Mouse (Mus musculus): ENCODE measurements around the gene Spata5.
"Not testable (repeated sequence)": the region's sequence is repeated elsewhere in the genome, so short reads cannot be mapped to it uniquely, and the experiment has no call there.

Spata5 gene

GRCm38 (mm10) chr3:37515485-37515884 lies 95.8 kb downstream of the Spata5 start:
- DNase-seq: peak; percentile 15 to 45

- no peak for DNase-seq
These were observed 96.7 kb downstream of the Spata5 start for GRCm38 (mm10) chr3:37516379-37516778.

GRCm38 (mm10) chr3:37518611-37519010 lies 98.9 kb downstream of the Spata5 start:
- no peak for DNase-seq

GRCm38 (mm10) chr3:37520334-37521023 lies 100.8 kb downstream of the Spata5 start:
- DNase-seq: no peak

GRCm38 (mm10) chr3:37532079-37532478 lies 112.4 kb downstream of the Spata5 start:
- no peak for DNase-seq

GRCm38 (mm10) chr3:37540701-37541100 lies 121.0 kb downstream of the Spata5 start:
- DNase-seq: not testable (repeated sequence)

- DNase-seq: no peak
These were observed 126.7 kb downstream of the Spata5 start for GRCm38 (mm10) chr3:37546351-37546750.

GRCm38 (mm10) chr3:37550190-37550589 lies 130.5 kb downstream of the Spata5 start:
- DNase-seq: no peak

GRCm38 (mm10) chr3:37550594-37550993 lies 130.9 kb downstream of the Spata5 start:
- no peak for DNase-seq

GRCm38 (mm10) chr3:37551486-37551885 lies 131.8 kb downstream of the Spata5 start:
- no peak for DNase-seq

- DNase-seq: no peak
These were observed 132.5 kb downstream of the Spata5 start for GRCm38 (mm10) chr3:37552244-37552643.

GRCm38 (mm10) chr3:37553371-37554033 lies 133.8 kb downstream of the Spata5 start:
- DNase-seq: no peak

GRCm38 (mm10) chr3:37556412-37557113 lies 136.9 kb downstream of the Spata5 start:
- no peak for DNase-seq

- no peak for DNase-seq
These were observed 138.2 kb downstream of the Spata5 start for GRCm38 (mm10) chr3:37557741-37558479.

GRCm38 (mm10) chr3:37559339-37559738 lies 139.6 kb downstream of the Spata5 start:
- DNase-seq: no peak

GRCm38 (mm10) chr3:37561466-37561865 lies 141.8 kb downstream of the Spata5 start:
- DNase-seq: no peak

- DNase-seq: no peak
These were observed 146.4 kb downstream of the Spata5 start for GRCm38 (mm10) chr3:37566097-37566496.

- no peak for DNase-seq
These were observed 147.8 kb downstream of the Spata5 start for GRCm38 (mm10) chr3:37567505-37567904.

GRCm38 (mm10) chr3:37568780-37569179 lies 149.1 kb downstream of the Spata5 start:
- DNase-seq: no peak

GRCm38 (mm10) chr3:37569661-37570566 lies 150.2 kb downstream of the Spata5 start:
- no peak for DNase-seq

GRCm38 (mm10) chr3:37571633-37572032 lies 151.9 kb downstream of the Spata5 start:
- DNase-seq: no peak

- DNase-seq: no peak
These were observed 152.4 kb downstream of the Spata5 start for GRCm38 (mm10) chr3:37572066-37572465.

All from cerebellum, postnatal 25 days (tissue).